Mouse (Mus musculus): ENCODE measurements around the gene Yod1.

Yod1 gene

GRCm38 (mm10) chr1:130769925-130770324 lies 52.8 kb downstream of the Yod1 start:
- DNase-seq (ENCODE audit: low spot score in 2 of 2): no peak

- no peak for DNase-seq (ENCODE audit: low spot score in 2 of 2)
Observed at GRCm38 (mm10) chr1:130770487-130770886, 53.4 kb downstream of the Yod1 start.

- DNase-seq (ENCODE audit: low spot score in 2 of 2): no peak
Observed at GRCm38 (mm10) chr1:130770981-130771494, 53.9 kb downstream of the Yod1 start.
